Mouse (Mus musculus) effector memory CD4-positive, alpha-beta T cell, adult 7 months (primary cell): ENCODE results near the gene Klf3. TPM values are rescaled to one million over a fixed set of nuclear protein-coding genes. Genes with fewer than 3 reads are reported as not detected.

Experiments used
- polyA plus RNA-seq: library from polyadenylated mRNA; unstranded; fragments of 100-300 nt; shearing (Covaris generic); gene quantifications from one replicate; pipeline ENCODE4 v1.2.1, GENCODE M21; 2017

Klf3 gene
- 651 TPM for polyA plus RNA-seq

GRCm38 (mm10) chr5:64802795-64803719, at the start of gene Klf3:
Gene Klf3, plus strand, starts transcription at chr5:64803388.

Other genes with a start within 250 kb of the Klf3 start
- gene Tlr1, start 130.2 kb downstream of the Klf3 start, polyA plus RNA-seq, result 9.0 TPM
- gene Tlr6, start 156.7 kb downstream of the Klf3 start, polyA plus RNA-seq, result 3.7 TPM
- 1.4 TPM for gene Fam114a1, start 166.7 kb downstream of the Klf3 start, polyA plus RNA-seq